ENCODE assay signal across 9 mouse cellular contexts in genomic region chr5:120558762-120559161, GRCm38 (mm10). TPM values are rescaled to one million over a fixed set of nuclear protein-coding genes. Genes with fewer than 3 reads are reported as not detected.
DNase-seq lines count a peak whose midpoint lies in the region; ATAC-seq lines count a peak whose summit lies in the region.
"Had no signal": no experiment of that assay in that cellular context is flagged by ENCODE, and none has a peak within 500 bp of the region (broad histone marks: within the 10 kb centered on the region; RNA-seq: fewer than 3 reads in every experiment).

No protein-coding gene starts in this region.

- no peak for ATAC-seq in forebrain, embryonic 12.5 days (ENCODE audit: low FRiP score)
- no peak for ATAC-seq in forebrain, embryonic 15.5 days (replicated peaks)
- no peak for ATAC-seq in neural tube, embryonic 12.5 days (ENCODE audit: low FRiP score, low read depth)
- ATAC-seq in limb, embryonic 12.5 days (ENCODE audit: insufficient number of reproducible peaks, insufficient read depth, low FRiP score, low TSS enrichment, low read depth) = no peak
- peak; percentile 62 for ATAC-seq in neutrophil, adult 5-6 weeks (ENCODE audit: extremely low read depth, insufficient number of reproducible peaks, low FRiP score, poor library complexity, severe bottlenecking)
- ATAC-seq in cerebellum, adult (ENCODE audit: insufficient number of reproducible peaks, low FRiP score, low TSS enrichment) = no peak

- H3K27ac ChIP-seq in forebrain, embryonic 12.5 days = 0 out of 2 replicates have a peak overlapping the region, but pooled peaks have one; percentile 1
- H3K27ac ChIP-seq in forebrain, embryonic 15.5 days (replicated peaks) = no peak overlapping the region
- no peak overlapping the region for H3K27ac ChIP-seq in neural tube, embryonic 12.5 days
- peak overlapping the region; percentile 53; the same call in 1 of the 2 replicates for H3K27ac ChIP-seq in limb, embryonic 12.5 days
- H3K27ac ChIP-seq: hindbrain, embryonic 15.5 days had no signal

- no peak for DNase-seq in neural tube, embryonic 10.5 days (ENCODE audit: extremely low spot score, low spot score)
- DNase-seq in embryo, embryonic 10 days (ENCODE audit: low spot score) = no peak

- H3K27me3 ChIP-seq in forebrain, embryonic 12.5 days = no peaks in the 10 kb centered on the region
- no peaks in the 10 kb centered on the region for H3K27me3 ChIP-seq in forebrain, embryonic 15.5 days
- H3K27me3 ChIP-seq in neural tube, embryonic 12.5 days (replicated peaks) = no peaks in the 10 kb centered on the region
- H3K27me3 ChIP-seq in limb, embryonic 12.5 days = no peaks in the 10 kb centered on the region
- H3K27me3 ChIP-seq: hindbrain, embryonic 15.5 days had no signal

- WGBS in forebrain, embryonic 12.5 days = 79% methylated on average over 14 of the region's 14 CpGs
- WGBS in forebrain, embryonic 15.5 days = 80% methylated on average over 14 of the region's 14 CpGs
- WGBS in neural tube, embryonic 12.5 days = 75% methylated on average over 14 of the region's 14 CpGs
- 64% methylated on average over 14 of the region's 14 CpGs for WGBS in limb, embryonic 12.5 days

- peaks cover 36% of the 10 kb centered on the region for H3K4me1 ChIP-seq in forebrain, embryonic 12.5 days
- H3K4me1 ChIP-seq in forebrain, embryonic 15.5 days = peaks cover 22% of the 10 kb centered on the region
- H3K4me1 ChIP-seq in neural tube, embryonic 12.5 days = peaks cover 44% of the 10 kb centered on the region
- peaks cover 47% of the 10 kb centered on the region for H3K4me1 ChIP-seq in limb, embryonic 12.5 days (replicated peaks)

- peak overlapping the region; percentile 5; the same call in 1 of the 2 replicates for H3K9ac ChIP-seq in forebrain, embryonic 12.5 days
- H3K9ac ChIP-seq in forebrain, embryonic 15.5 days (replicated peaks) = no peak overlapping the region
- no peak overlapping the region for H3K9ac ChIP-seq in neural tube, embryonic 12.5 days
- H3K9ac ChIP-seq in limb, embryonic 12.5 days (replicated peaks) = no peak overlapping the region
- H3K9ac ChIP-seq: hindbrain, embryonic 15.5 days had no signal

- H3K4me3 ChIP-seq in forebrain, embryonic 12.5 days (replicated peaks) = no peak overlapping the region
- H3K4me3 ChIP-seq in forebrain, embryonic 15.5 days = no peak overlapping the region
- no peak overlapping the region for H3K4me3 ChIP-seq in neural tube, embryonic 12.5 days
- no peak overlapping the region for H3K4me3 ChIP-seq in limb, embryonic 12.5 days (replicated peaks)
- H3K4me3 ChIP-seq: hindbrain, embryonic 15.5 days had no signal

- H3K36me3 ChIP-seq in forebrain, embryonic 12.5 days (replicated peaks) = peaks cover 21% of the 10 kb centered on the region
- peaks cover 14% of the 10 kb centered on the region for H3K36me3 ChIP-seq in forebrain, embryonic 15.5 days
- H3K36me3 ChIP-seq in neural tube, embryonic 12.5 days = peaks cover 33% of the 10 kb centered on the region
- peaks cover 37% of the 10 kb centered on the region for H3K36me3 ChIP-seq in limb, embryonic 12.5 days

- no peak overlapping the region for H3K4me2 ChIP-seq in forebrain, embryonic 12.5 days
- no peak overlapping the region for H3K4me2 ChIP-seq in forebrain, embryonic 15.5 days (replicated peaks)
- H3K4me2 ChIP-seq in neural tube, embryonic 12.5 days (replicated peaks) = peak overlapping the region; percentile 18
- no peak overlapping the region for H3K4me2 ChIP-seq in limb, embryonic 12.5 days
- H3K4me2 ChIP-seq: hindbrain, embryonic 15.5 days had no signal

- no peaks in the 10 kb centered on the region for H3K9me3 ChIP-seq in forebrain, embryonic 12.5 days
- H3K9me3 ChIP-seq in forebrain, embryonic 15.5 days = no peaks in the 10 kb centered on the region
- no peaks in the 10 kb centered on the region for H3K9me3 ChIP-seq in neural tube, embryonic 12.5 days
- no peaks in the 10 kb centered on the region for H3K9me3 ChIP-seq in limb, embryonic 12.5 days
- H3K9me3 ChIP-seq: hindbrain, embryonic 15.5 days had no signal

RNA-seq across cellular contexts. Expression of gene Tpcn1, which starts 29.7 kb away (rescaled TPM):
- 11.8 and 15.1 TPM in 2 replicates for polyA plus RNA-seq in forebrain, embryonic 12.5 days (2016; fragmentation: Nextera tagmentation; extraction: Ambion mirVana)
- 17.4 and 19.9 TPM in 2 replicates for polyA plus RNA-seq in forebrain, embryonic 15.5 days (2015; fragmentation: Nextera tagmentation; extraction: Ambion mirVana)
- 19.4 and 21.7 TPM in 2 replicates for polyA plus RNA-seq in neural tube, embryonic 12.5 days (2016; fragmentation: Nextera tagmentation; extraction: Ambion mirVana)
- 16.7 and 17.2 TPM in 2 replicates for polyA plus RNA-seq in limb, embryonic 12.5 days (2016; fragmentation: Nextera tagmentation; extraction: Ambion mirVana)
- 15.6 and 15.9 TPM in 2 replicates for total RNA-seq in neutrophil, adult 5-6 weeks (2017)

RNA-seq across cellular contexts. Expression of gene Iqcd, which starts 30.1 kb away (rescaled TPM):
- 1.3 and 1.4 TPM in 2 replicates for polyA plus RNA-seq in forebrain, embryonic 12.5 days (2016; fragmentation: Nextera tagmentation; extraction: Ambion mirVana)
- polyA plus RNA-seq in forebrain, embryonic 15.5 days (2015; fragmentation: Nextera tagmentation; extraction: Ambion mirVana) = 1.5 and 2.1 TPM in 2 replicates
- 0.70 and 0.93 TPM in 2 replicates for polyA plus RNA-seq in neural tube, embryonic 12.5 days (2016; fragmentation: Nextera tagmentation; extraction: Ambion mirVana)
- 0.64 and 0.93 TPM in 2 replicates for polyA plus RNA-seq in limb, embryonic 12.5 days (2016; fragmentation: Nextera tagmentation; extraction: Ambion mirVana)
- 0.47 TPM in 1 of 2 replicates, not detected in the other for total RNA-seq in neutrophil, adult 5-6 weeks (2017)

RNA-seq across cellular contexts. Expression of gene Slc8b1, which starts 47.8 kb away (rescaled TPM):
- 2.3 and 2.8 TPM in 2 replicates for polyA plus RNA-seq in forebrain, embryonic 12.5 days (2016; fragmentation: Nextera tagmentation; extraction: Ambion mirVana)
- 2.2 and 2.4 TPM in 2 replicates for polyA plus RNA-seq in forebrain, embryonic 15.5 days (2015; fragmentation: Nextera tagmentation; extraction: Ambion mirVana)
- 5.6 and 6.9 TPM in 2 replicates for polyA plus RNA-seq in neural tube, embryonic 12.5 days (2016; fragmentation: Nextera tagmentation; extraction: Ambion mirVana)
- polyA plus RNA-seq in limb, embryonic 12.5 days (2016; fragmentation: Nextera tagmentation; extraction: Ambion mirVana) = 6.1 and 6.2 TPM in 2 replicates
- total RNA-seq in neutrophil, adult 5-6 weeks (2017) = 12.6 and 15.0 TPM in 2 replicates

RNA-seq across cellular contexts. Expression of gene Rita1, which starts 53.6 kb away (rescaled TPM):
- polyA plus RNA-seq in forebrain, embryonic 12.5 days (2016; fragmentation: Nextera tagmentation; extraction: Ambion mirVana) = 13.6 and 16.6 TPM in 2 replicates
- polyA plus RNA-seq in forebrain, embryonic 15.5 days (2015; fragmentation: Nextera tagmentation; extraction: Ambion mirVana) = 22.4 and 23.0 TPM in 2 replicates
- 19.1 and 20.1 TPM in 2 replicates for polyA plus RNA-seq in neural tube, embryonic 12.5 days (2016; fragmentation: Nextera tagmentation; extraction: Ambion mirVana)
- polyA plus RNA-seq in limb, embryonic 12.5 days (2016; fragmentation: Nextera tagmentation; extraction: Ambion mirVana) = 16.9 and 19.1 TPM in 2 replicates
- 0.81 and 3.6 TPM in 2 replicates for total RNA-seq in neutrophil, adult 5-6 weeks (2017)

RNA-seq across cellular contexts. Expression of gene Ddx54, which starts 53.8 kb away (rescaled TPM):
- polyA plus RNA-seq in forebrain, embryonic 12.5 days (2016; fragmentation: Nextera tagmentation; extraction: Ambion mirVana) = 50.7 and 52.6 TPM in 2 replicates
- 46.9 and 49.0 TPM in 2 replicates for polyA plus RNA-seq in forebrain, embryonic 15.5 days (2015; fragmentation: Nextera tagmentation; extraction: Ambion mirVana)
- 57.8 and 58.3 TPM in 2 replicates for polyA plus RNA-seq in neural tube, embryonic 12.5 days (2016; fragmentation: Nextera tagmentation; extraction: Ambion mirVana)
- polyA plus RNA-seq in limb, embryonic 12.5 days (2016; fragmentation: Nextera tagmentation; extraction: Ambion mirVana) = 48.8 and 50.3 TPM in 2 replicates
- total RNA-seq in neutrophil, adult 5-6 weeks (2017) = 58.6 and 61.8 TPM in 2 replicates

Comparison
In these comparisons a context has a peak if more than half of its experiments do, and no peak if none do; other contexts are left out.
1. H3K27ac ChIP-seq: peak in forebrain, embryonic 12.5 days (single experiment) and limb, embryonic 12.5 days (single experiment); none in forebrain, embryonic 15.5 days (single experiment) and neural tube, embryonic 12.5 days (single experiment).